Mouse (Mus musculus) heart, adult 2 months (tissue): ENCODE measurements at regions not wholly inside any gene's neighbourhood (a gene's known extent, or its start where the extent isn't known, plus 50 kb on each side); places are given as distances from the start of the nearest gene placed in this dataset.

Experiments
- CTCF ChIP-seq: fragments of 200-600 bp; IDR thresholded peaks from 2 replicates; pipeline ENCODE4 v1.8.1; 2022; ENCODE audit warnings: antibody characterized with exemption, mild to moderate bottlenecking, moderate library complexity
- EP300 ChIP-seq: fragments of 200-500 bp; IDR thresholded peaks from 2 replicates; pipeline ENCODE4 v1.6.1; 2011; ENCODE audit warnings: low read depth, low read length, control low read depth; ENCODE audit not compliant: insufficient read depth
- POLR2A ChIP-seq: fragments of 200-500 bp; IDR thresholded peaks from 2 replicates; pipeline ENCODE4 v1.6.1; 2011; ENCODE audit warnings: mild to moderate bottlenecking, low read depth, low read length, control low read depth; ENCODE audit not compliant: insufficient read depth

DNA sequence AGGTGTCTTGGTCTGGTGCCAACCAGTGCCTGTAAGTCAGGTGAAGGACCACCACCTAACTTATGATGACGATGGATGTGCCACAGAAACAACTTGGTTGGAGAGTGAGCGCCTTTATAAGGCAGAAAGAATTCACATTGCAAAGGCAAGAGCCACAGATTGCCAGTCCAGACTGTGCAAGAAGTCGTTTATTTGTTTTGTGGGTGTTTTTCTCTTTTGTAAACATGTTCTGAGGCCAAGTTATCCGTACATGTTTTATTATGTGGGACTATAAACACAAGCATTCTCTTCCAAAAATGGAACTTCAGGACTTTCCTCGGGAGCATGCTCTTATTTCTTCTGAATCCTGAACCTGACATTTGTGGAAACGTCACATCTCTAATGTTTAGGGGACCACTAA lies 369.8 kb upstream of the Nt5c1b start:
- TF ChIP-seq EP300 (no peak), CTCF (no peak), POLR2A (no peak)
